Comparison of ENCODE assay signal across 8 mouse cellular contexts in the genomic region with DNA sequence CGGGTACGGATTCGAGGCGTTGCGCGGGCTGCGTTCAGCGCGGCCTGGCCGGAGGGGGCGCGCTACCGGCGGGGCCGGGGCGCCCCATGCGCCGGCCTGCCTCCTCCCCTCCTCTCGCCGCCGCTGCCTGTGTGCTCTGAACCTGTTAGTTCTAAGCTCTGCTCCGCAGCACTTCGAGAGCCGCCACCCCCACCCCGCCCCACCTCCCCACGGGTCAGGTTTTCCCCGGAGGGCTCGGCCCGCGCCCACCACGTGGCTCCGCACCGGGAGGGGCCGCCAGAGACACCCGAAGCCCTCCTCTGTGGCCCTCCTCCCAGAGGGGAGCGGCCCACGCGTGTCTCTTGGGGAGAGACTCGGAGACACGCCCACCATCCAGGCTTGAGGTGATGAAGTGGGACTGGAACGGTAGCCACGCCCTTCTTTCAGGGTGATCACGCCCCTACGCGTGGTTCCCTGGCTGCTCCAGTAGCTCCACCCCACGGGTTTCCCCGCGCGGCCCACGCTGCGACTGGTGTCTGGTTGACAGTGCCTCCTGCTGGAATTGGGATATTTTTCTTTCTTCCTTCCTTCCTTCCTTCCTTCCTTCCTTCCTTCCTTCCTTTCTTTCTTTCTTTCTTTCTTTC. TPM values are rescaled to one million over a fixed set of nuclear protein-coding genes. Genes with fewer than 3 reads are reported as not detected.
DNase-seq lines count a peak whose midpoint lies in the region; ATAC-seq and TF ChIP-seq lines count a peak whose summit lies in the region.

Gene Kcnh4 (minus strand): TSS at position 332 of the 623 bp plus-strand sequence.

- no peak; the same call in 1 of the 2 replicates for ATAC-seq in kidney, postnatal 0 days (replicated peaks; ENCODE audit: low FRiP score, low read depth)
- peak; percentile 67 for ATAC-seq in midbrain, embryonic 16.5 days

- H3K27ac ChIP-seq in kidney, postnatal 0 days: no peak within 1 kb of the TSS
- H3K27ac ChIP-seq in midbrain, embryonic 16.5 days (ENCODE audit: low read length): peak within 1 kb of the TSS; percentile 73

- no peaks in the 10 kb centered on the region for H3K9me3 ChIP-seq in kidney, postnatal 0 days (replicated peaks; ENCODE audit: low read length)
- no peaks in the 10 kb centered on the region for H3K9me3 ChIP-seq in midbrain, embryonic 16.5 days (replicated peaks; ENCODE audit: control insufficient read depth, low read length, poor library complexity, severe bottlenecking)

- peaks cover 7% of the 10 kb centered on the region; the same call in 1 of the 2 replicates for H3K4me1 ChIP-seq in kidney, postnatal 0 days (replicated peaks; ENCODE audit: insufficient read depth, low read length)
- peaks cover 5% of the 10 kb centered on the region for H3K4me1 ChIP-seq in midbrain, embryonic 16.5 days (ENCODE audit: control insufficient read depth, insufficient read depth, low read length)

- peak; percentile 66 for DNase-seq in adrenal gland, adult 2 months
- no peak for DNase-seq in adrenal gland, postnatal 4 days (ENCODE audit: low spot score in 2 of 2)
- peak; percentile 56 for DNase-seq in cerebellum, adult 9-10 months
- DNase-seq in frontal cortex, postnatal 25 days (ENCODE audit: low spot score in 2 of 2): peak; percentile 65 to 83
- DNase-seq in kidney, postnatal 0 days (ENCODE audit: low spot score): peak; percentile 37
- peak; percentile 71 for DNase-seq in liver
- peak; percentile 95 for DNase-seq in splenic B cell, adult 2 months (ENCODE audit: low read depth, low spot score)

- H3K36me3 ChIP-seq in kidney, postnatal 0 days (ENCODE audit: insufficient read depth, low read length): no peaks in the 10 kb centered on the region
- peaks cover 9% of the 10 kb centered on the region for H3K36me3 ChIP-seq in midbrain, embryonic 16.5 days (ENCODE audit: control insufficient read depth, insufficient read depth, low read length)
- no peaks in the 10 kb centered on the region for H3K36me3 ChIP-seq in splenic B cell, adult 2 months (ENCODE audit: control insufficient read depth, insufficient read depth, low read length, poor library complexity, severe bottlenecking)

- WGBS in kidney, postnatal 0 days: 2% methylated on average over 40 of the region's 51 CpGs
- under 1% methylated on average over 44 of the region's 51 CpGs for WGBS in midbrain, embryonic 16.5 days

- TF ChIP-seq CTCF in kidney, postnatal 0 days (IDR thresholded peaks at IDR 0.05; ENCODE audit: low read depth): peak; percentile 18; the same call in 1 of the 2 replicates

- H3K27me3 ChIP-seq in kidney, postnatal 0 days (ENCODE audit: insufficient read depth, low read length): peaks cover 8% of the 10 kb centered on the region
- H3K27me3 ChIP-seq in midbrain, embryonic 16.5 days (ENCODE audit: control insufficient read depth, insufficient read depth, low read depth, low read length): no peaks in the 10 kb centered on the region
- H3K27me3 ChIP-seq in splenic B cell, adult 2 months (ENCODE audit: control insufficient read depth, insufficient read depth, low read length, poor library complexity, severe bottlenecking): no peaks in the 10 kb centered on the region

- H3K4me2 ChIP-seq in kidney, postnatal 0 days (ENCODE audit: low read length): peak within 1 kb of the TSS; percentile 48
- peak within 1 kb of the TSS; percentile 75 for H3K4me2 ChIP-seq in midbrain, embryonic 16.5 days (ENCODE audit: low read length)

- H3K9ac ChIP-seq in kidney, postnatal 0 days (ENCODE audit: low read depth, low read length): no peak within 1 kb of the TSS
- peak within 1 kb of the TSS; percentile 80 for H3K9ac ChIP-seq in midbrain, embryonic 16.5 days (ENCODE audit: low read depth, low read length)

- peak within 1 kb of the TSS; percentile 15 for H3K4me3 ChIP-seq in kidney, postnatal 0 days (replicated peaks; ENCODE audit: low read depth, low read length)
- peak within 1 kb of the TSS; percentile 76 for H3K4me3 ChIP-seq in midbrain, embryonic 16.5 days (ENCODE audit: low read depth, low read length)

RNA-seq across cellular contexts. Expression of gene Kcnh4, which starts in this region (rescaled TPM):
- total RNA-seq in adrenal gland, adult 2 months (2021): under 1 TPM; 0.28 to 0.32 TPM
- 0.45 and 0.57 TPM in 2 replicates for polyA plus RNA-seq in adrenal gland, adult 2 months (2012; rRNA removed)
- total RNA-seq in adrenal gland, postnatal 4 days (2021): under 1 TPM; 0.39 to 0.40 TPM
- polyA plus RNA-seq in kidney, postnatal 0 days (2015; fragmentation: Nextera tagmentation; extraction: Ambion mirVana): not detected in 2 replicates
- 11.4 and 12.3 TPM in 2 replicates for polyA plus RNA-seq in midbrain, embryonic 16.5 days (2015; fragmentation: Nextera tagmentation; extraction: Ambion mirVana)

Comparison
In these comparisons a context has a peak if more than half of its experiments do, and no peak if none do; other contexts are left out.
1. Peak in DNase-seq in adrenal gland, adult 2 months; RNA of the gene not detected or under 1 TPM.
2. Peak in DNase-seq, H3K4me3 ChIP-seq and H3K4me2 ChIP-seq in kidney, postnatal 0 days; RNA of the gene not detected or under 1 TPM.
3. DNase-seq: peak in cerebellum, adult 9-10 months (single experiment), frontal cortex, postnatal 25 days (2 of 2), liver (single experiment) and splenic B cell, adult 2 months (single experiment); none in adrenal gland, postnatal 4 days (0 of 2).